Comparison of ENCODE assay signal across 7 mouse cellular contexts in the genomic region with DNA sequence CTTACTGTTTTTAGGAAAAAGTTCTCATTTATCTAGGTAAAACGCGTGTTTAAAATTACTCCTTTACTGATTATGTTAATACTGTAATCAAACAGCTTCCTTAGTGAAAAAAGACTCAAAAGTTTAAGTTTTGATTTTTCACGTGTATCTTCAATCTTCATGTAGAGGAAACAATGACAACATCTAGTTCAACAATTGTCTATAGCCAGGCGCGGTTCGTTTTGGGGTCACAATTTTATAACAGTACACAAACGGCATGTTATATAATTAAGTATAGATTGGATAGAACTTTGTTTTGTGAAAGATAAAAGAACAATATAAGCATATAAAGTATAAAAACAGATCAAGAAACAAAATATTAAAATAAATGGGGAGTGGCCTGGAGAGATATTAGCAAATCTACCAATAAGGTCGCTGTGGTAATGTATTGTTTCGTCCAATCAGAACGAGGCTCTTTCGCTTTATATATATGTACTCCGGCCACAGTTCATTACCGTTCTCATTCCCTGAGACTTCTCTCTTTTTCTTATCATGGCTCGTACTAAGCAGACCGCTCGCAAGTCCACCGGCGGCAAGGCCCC. TPM values are rescaled to one million over a fixed set of nuclear protein-coding genes. Genes with fewer than 3 reads are reported as not detected.
DNase-seq lines count a peak whose midpoint lies in the region; ATAC-seq and TF ChIP-seq lines count a peak whose summit lies in the region.

A gene (plus strand): TSS at position 493 of the 581 bp plus-strand sequence.

- TF ChIP-seq RAD21 in MEL (IDR thresholded peaks at IDR 0.05; ENCODE audit: low read depth, low read length), result no peak

- peak; percentile 55 for ATAC-seq in embryonic facial prominence, embryonic 15.5 days (ENCODE audit: insufficient number of reproducible peaks, low FRiP score, low TSS enrichment, low read depth)
- ATAC-seq in megakaryocyte, adult 5-6 weeks (ENCODE audit: poor library complexity, severe bottlenecking), result peak; percentile 39

- no peak for TF ChIP-seq CTCF in MEL (IDR thresholded peaks at IDR 0.05 in 2 of 3, conservative IDR thresholded peaks at IDR 0.05 in 1 of 3; ENCODE audit: control insufficient read depth in 1 of 3, insufficient read depth in 1 of 3, low read depth in 2 of 3, low read length in 3 of 3, poor library complexity in 1 of 3, severe bottlenecking in 1 of 3)
- no peak for TF ChIP-seq CTCF in left cerebral cortex, adult 2 months (IDR thresholded peaks at IDR 0.05)

- intact Hi-C loops in heart, postnatal 10 days (cut with DNase I), result no loop called here
- intact Hi-C loops in left cerebral cortex, adult 2 months (cut with DNase I), result no loop called here

- peak within 1 kb of the TSS; percentile 14 to 47 for H3K4me3 ChIP-seq in MEL (ENCODE audit: control insufficient read depth in 1 of 2, insufficient read depth in 1 of 2, low read depth in 2 of 2, low read length in 2 of 2)
- peak within 1 kb of the TSS; percentile 46 for H3K4me3 ChIP-seq in embryonic facial prominence, embryonic 15.5 days (replicated peaks)
- H3K4me3 ChIP-seq in left cerebral cortex, adult 2 months, result peak within 1 kb of the TSS; percentile 42

- H3K27ac ChIP-seq in MEL (ENCODE audit: control insufficient read depth, low read depth, low read length), result peak within 1 kb of the TSS; percentile 98
- H3K27ac ChIP-seq in embryonic facial prominence, embryonic 15.5 days (replicated peaks), result peak within 1 kb of the TSS; percentile 84
- peak within 1 kb of the TSS; percentile 80 for H3K27ac ChIP-seq in left cerebral cortex, adult 2 months

- DNase-seq in CD4-positive helper T cell, adult 2 months (ENCODE audit: low read depth, low spot score), result peak; percentile 77
- peak; percentile 95 for DNase-seq in MEL (ENCODE audit: low read depth, low spot score)
- DNase-seq in heart, postnatal 10 days, result peak; percentile 73 to 74
- DNase-seq in left cerebral cortex, adult 2 months (ENCODE audit: extremely low spot score in 1 of 2, low spot score in 2 of 2), result peak; percentile 45 to 54
- peak; percentile 76 for DNase-seq in spleen, adult 12 weeks (ENCODE audit: low spot score)

- peaks cover 6% of the 10 kb centered on the region; the same call in 1 of the 2 replicates for H3K79me2 ChIP-seq in MEL (ENCODE audit: control insufficient read depth, insufficient read depth, low read length, poor library complexity)

- peak within 1 kb of the TSS; percentile 77 for H3K9ac ChIP-seq in MEL (ENCODE audit: control insufficient read depth, low read depth, low read length, poor library complexity, severe bottlenecking)
- peak within 1 kb of the TSS; percentile 44; the same call in 1 of the 2 replicates for H3K9ac ChIP-seq in embryonic facial prominence, embryonic 15.5 days

- no peaks in the 10 kb centered on the region for H3K9me3 ChIP-seq in MEL (replicated peaks; ENCODE audit: insufficient read depth, low read length)
- no peaks in the 10 kb centered on the region for H3K9me3 ChIP-seq in embryonic facial prominence, embryonic 15.5 days (replicated peaks)

- peak within 1 kb of the TSS; percentile 67 for H3K4me2 ChIP-seq in embryonic facial prominence, embryonic 15.5 days (replicated peaks)

- no peak for TF ChIP-seq EP300 in MEL (IDR thresholded peaks at IDR 0.05; ENCODE audit: low read depth in 1 of 2, low read length in 2 of 2)

- no peaks in the 10 kb centered on the region for H3K27me3 ChIP-seq in MEL (ENCODE audit: control insufficient read depth in 1 of 2, insufficient read depth in 2 of 2, low read length in 2 of 2)
- no peaks in the 10 kb centered on the region for H3K27me3 ChIP-seq in embryonic facial prominence, embryonic 15.5 days

- TF ChIP-seq POLR2A in MEL (IDR thresholded peaks at IDR 0.05; ENCODE audit: control insufficient read depth in 1 of 2, insufficient read depth in 1 of 2, low read depth in 1 of 2, low read length in 2 of 2, poor library complexity in 1 of 2), result peak in 1 of 2 experiments; percentile 93; a peak in 1 of 4 replicates

- peaks cover 0 to 2% of the 10 kb centered on the region in 2 experiments; a peak in 1 of 4 replicates for H3K4me1 ChIP-seq in MEL (ENCODE audit: control insufficient read depth in 1 of 2, insufficient read depth in 2 of 2, low read length in 2 of 2)
- H3K4me1 ChIP-seq in embryonic facial prominence, embryonic 15.5 days, result peaks cover 26% of the 10 kb centered on the region

- H3K36me3 ChIP-seq in MEL (ENCODE audit: control insufficient read depth in 1 of 2, insufficient read depth in 2 of 2, low read length in 2 of 2), result peaks cover 0 to 24% of the 10 kb centered on the region in 2 experiments; a peak in 2 of 4 replicates
- no peaks in the 10 kb centered on the region for H3K36me3 ChIP-seq in embryonic facial prominence, embryonic 15.5 days

- under 1% methylated on average over 18 of the region's 18 CpGs for WGBS in embryonic facial prominence, embryonic 15.5 days

TF ChIP-seq in MEL, 35 proteins besides CTCF, POLR2A, EP300 and RAD21:
- TF ChIP-seq TBP (IDR thresholded peaks at IDR 0.05; ENCODE audit: low read depth, low read length), result peak; percentile 99
- peak; percentile 96; the same call in 1 of the 2 replicates for TF ChIP-seq POLR2AphosphoS5 (IDR thresholded peaks at IDR 0.05; ENCODE audit: borderline replicate concordance, low read depth, low read length)
- TF ChIP-seq BHLHE40 (IDR thresholded peaks at IDR 0.05; ENCODE audit: borderline replicate concordance, low read depth, low read length), result no peak
TF ChIP-seq in MEL: peak in this region for 2.

RNA-seq across cellular contexts. Expression of the gene that starts here (rescaled TPM):
- 150 and 212 TPM in 2 replicates for total RNA-seq in MEL (2012; rRNA removed)
- polyA plus RNA-seq in MEL (2012; ENCODE audit: insufficient read depth in 1 of 2, insufficient read length in 2 of 2, low read depth in 1 of 2, low replicate concordance in 2 of 2, missing spikeins in 1 of 2), result 1 to 10 TPM in 1 of 2 experiments, not detected in 1; 1.4 TPM
- polyA plus RNA-seq in embryonic facial prominence, embryonic 15.5 days (2015; fragmentation: Nextera tagmentation; extraction: Ambion mirVana), result 5.0 and 6.0 TPM in 2 replicates
- 10 to 100 TPM; 26.2 to 30.6 TPM for total RNA-seq in heart, postnatal 10 days (2021)
- 1 to 10 TPM; 6.9 to 9.9 TPM for total RNA-seq in left cerebral cortex, adult 2 months (2021)
- 150 and 159 TPM in 2 replicates for total RNA-seq in megakaryocyte, adult 5-6 weeks (2015)
- 86.3 and 96.3 TPM in 2 replicates for total RNA-seq in megakaryocyte, adult 5-6 weeks (2017)

Comparison
In these comparisons a context has a peak if more than half of its experiments do, and no peak if none do; other contexts are left out.
1. Peak in every context shown above with its lines: DNase-seq, ATAC-seq, H3K4me3 ChIP-seq and H3K27ac ChIP-seq.